Mouse (Mus musculus) forebrain, embryonic 11.5 days (tissue): ENCODE data around the gene Olfr157. TPM values are rescaled to one million over a fixed set of nuclear protein-coding genes. Genes with fewer than 3 reads are reported as not detected.

Experiments
- ATAC-seq: fragments of 200-750 bp; cut with Nextera tagmentation; replicated peaks from 2 replicates; pipeline ENCODE4 v1.8.0; 2017; ENCODE audit warnings: moderate TSS enrichment; ENCODE audit not compliant: low FRiP score
- DNase-seq: peaks from one replicate; pipeline ENCODE4 v3.0.0-alpha.2; 2017; ENCODE audit warnings: low spot score
- H3K27ac ChIP-seq: fragments of 300-500 bp; sonication (generic); 2 replicates; pipeline ENCODE4 v1.5.1; 2014; ENCODE audit warnings: low read depth, low read length
- H3K27me3 ChIP-seq: fragments of 300-500 bp; sonication (generic); 2 replicates; pipeline ENCODE4 v1.6.1; 2014; ENCODE audit warnings: mild to moderate bottlenecking, low read length, mixed read lengths; ENCODE audit not compliant: control insufficient read depth, insufficient read depth
- H3K36me3 ChIP-seq: fragments of 300-500 bp; sonication (generic); 2 replicates; pipeline ENCODE4 v1.6.1; 2014; ENCODE audit warnings: mild to moderate bottlenecking, low read length, moderate library complexity, mixed read lengths; ENCODE audit not compliant: control insufficient read depth, insufficient read depth
- H3K4me1 ChIP-seq: fragments of 300-500 bp; sonication (generic); replicated peaks from 2 replicates; pipeline ENCODE4 v1.6.1; 2014; ENCODE audit warnings: low read length, mixed read lengths; ENCODE audit not compliant: control insufficient read depth, insufficient read depth
- H3K4me2 ChIP-seq: fragments of 300-500 bp; sonication (generic); 2 replicates; pipeline ENCODE4 v1.6.1; 2014; ENCODE audit warnings: low read depth, mild to moderate bottlenecking, low read length, moderate library complexity, mixed read lengths; ENCODE audit not compliant: severe bottlenecking
- H3K4me3 ChIP-seq: fragments of 300-500 bp; sonication (generic); 2 replicates; pipeline ENCODE4 v1.5.1; 2014; ENCODE audit warnings: low read depth, low read length
- H3K9ac ChIP-seq: fragments of 300-500 bp; sonication (generic); 2 replicates; pipeline ENCODE4 v1.6.1; 2014; ENCODE audit warnings: low read length
- H3K9me3 ChIP-seq: fragments of 300-500 bp; sonication (generic); 2 replicates; pipeline ENCODE4 v1.6.1; 2016; ENCODE audit warnings: low read length, mixed read lengths; ENCODE audit not compliant: control insufficient read depth
- WGBS: fragments of 180-500 bp; shearing (Covaris S2); extraction: QIAGEN DNeasy Blood & Tissue Kit; methylation state at CpG from one replicate; pipeline ENCODE4 v1.1.7; 2014; 5-methylcytosine and 5-hydroxymethylcytosine counted together
- polyA plus RNA-seq: library from polyadenylated mRNA; unstranded; fragments of >200 nt; fragmentation: Nextera tagmentation; extraction: Ambion mirVana; gene quantifications from 2 replicates; pipeline ENCODE4 v1.2.1, GENCODE M21; 2014

Olfr157 gene
- not detected in 2 replicates for polyA plus RNA-seq

DNA sequence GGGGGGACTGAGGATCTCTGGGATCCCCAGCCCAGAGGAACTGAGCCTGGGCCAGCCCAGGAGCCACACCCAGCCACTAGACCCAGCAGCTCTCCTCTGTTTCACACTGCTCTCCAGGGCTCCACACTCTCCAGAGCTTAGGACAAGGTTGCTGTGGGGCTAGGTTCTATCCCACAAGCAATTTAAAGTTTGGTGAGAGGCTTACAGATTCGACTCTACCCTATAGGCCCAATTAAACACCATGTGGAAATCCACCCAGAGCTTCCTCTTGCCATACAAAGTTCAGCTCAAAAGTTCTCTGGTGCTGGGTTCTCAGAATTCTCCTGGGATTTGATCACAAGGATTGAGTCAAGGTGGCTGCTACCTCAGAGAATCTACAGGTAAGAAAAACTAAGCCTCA, at the start of gene Olfr157:
Gene Olfr157, minus strand, starts transcription at position 101 of the 400 bp plus-strand sequence.
- DNase-seq (no peak), ATAC-seq (no peak)
- WGBS: 67% methylated on average over 1 of the region's 1 CpGs
- H3K9me3 ChIP-seq: no peaks in the 10 kb centered on the region; the same call in 1 of the 2 replicates
- no peak within 1 kb of the TSS for H3K27ac ChIP-seq
- no peak within 1 kb of the TSS for H3K4me3 ChIP-seq
- no peaks in the 10 kb centered on the region for H3K4me1 ChIP-seq
- no peaks in the 10 kb centered on the region for H3K36me3 ChIP-seq
- H3K27me3 ChIP-seq: no peaks in the 10 kb centered on the region
- no peak within 1 kb of the TSS for H3K9ac ChIP-seq
- H3K4me2 ChIP-seq: no peak within 1 kb of the TSS

- DNase-seq: peak; percentile 60
- WGBS: 32% methylated on average over 4 of the region's 4 CpGs
- H3K4me3 ChIP-seq: no peak overlapping the region
Observed at GRCm38 (mm10) chr4:43884196-43884595, 44.2 kb upstream of the Olfr157 start.

GRCm38 (mm10) chr4:43879566-43879965, 39.6 kb upstream of the Olfr157 start:
- Histone ChIP-seq H3K27ac (no peak overlapping the region), H3K9ac (no peak overlapping the region), H3K4me3 (no peak overlapping the region), H3K4me2 (no peak overlapping the region), H3K9me3 (no peaks in the 10 kb centered on the region), H3K27me3 (no peaks in the 10 kb centered on the region), H3K4me1 (peaks cover 2% of the 10 kb centered on the region; the same call in 1 of the 2 replicates), H3K36me3 (no peaks in the 10 kb centered on the region)
- 84% methylated on average over 6 of the region's 6 CpGs for WGBS
- ATAC-seq (no peak), DNase-seq (no peak)

More at GRCm38 (mm10) chr4:43884196-43884595, 44.2 kb upstream of the Olfr157 start:
- Histone ChIP-seq H3K4me1 (no peaks in the 10 kb centered on the region; the same call in 1 of the 2 replicates), H3K9ac (no peak overlapping the region), H3K27ac (no peak overlapping the region), H3K4me2 (no peak overlapping the region), H3K36me3 (no peaks in the 10 kb centered on the region), H3K27me3 (no peaks in the 10 kb centered on the region), H3K9me3 (no peaks in the 10 kb centered on the region)
- no peak for ATAC-seq

GRCm38 (mm10) chr4:43878121-43878776, 38.2 kb upstream of the Olfr157 start:
- no peak for DNase-seq

DNA sequence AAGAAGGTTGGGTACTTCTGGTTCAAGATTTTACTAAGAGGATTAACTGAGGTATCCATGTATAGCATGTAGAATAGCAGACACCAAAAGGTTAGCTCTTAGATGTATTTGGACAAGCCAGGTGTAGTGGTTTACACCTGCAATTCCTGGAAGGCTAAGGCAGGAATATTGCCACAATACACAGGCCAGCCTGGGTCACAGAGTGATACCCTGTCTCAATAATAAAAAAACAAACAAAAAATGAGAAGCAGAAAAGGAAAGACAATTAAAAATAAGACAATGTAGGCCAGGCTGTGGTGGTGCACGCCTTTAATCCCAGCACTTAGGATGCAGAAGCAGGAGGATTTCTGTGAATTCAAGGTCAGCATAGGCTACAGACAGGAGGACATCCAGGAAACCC, 37.2 kb upstream of the Olfr157 start:
- WGBS: 94% methylated on average over 1 of the region's 1 CpGs
- ATAC-seq: no peak

More at GRCm38 (mm10) chr4:43878121-43878776, 38.2 kb upstream of the Olfr157 start:
- Histone ChIP-seq H3K27ac (no peak overlapping the region), H3K9ac (no peak overlapping the region), H3K27me3 (no peaks in the 10 kb centered on the region), H3K9me3 (no peaks in the 10 kb centered on the region), H3K4me3 (no peak overlapping the region), H3K36me3 (no peaks in the 10 kb centered on the region), H3K4me2 (no peak overlapping the region), H3K4me1 (peaks cover 2% of the 10 kb centered on the region; the same call in 1 of the 2 replicates)
- ATAC-seq: no peak
- WGBS: 38% methylated on average over 5 of the region's 5 CpGs

DNA sequence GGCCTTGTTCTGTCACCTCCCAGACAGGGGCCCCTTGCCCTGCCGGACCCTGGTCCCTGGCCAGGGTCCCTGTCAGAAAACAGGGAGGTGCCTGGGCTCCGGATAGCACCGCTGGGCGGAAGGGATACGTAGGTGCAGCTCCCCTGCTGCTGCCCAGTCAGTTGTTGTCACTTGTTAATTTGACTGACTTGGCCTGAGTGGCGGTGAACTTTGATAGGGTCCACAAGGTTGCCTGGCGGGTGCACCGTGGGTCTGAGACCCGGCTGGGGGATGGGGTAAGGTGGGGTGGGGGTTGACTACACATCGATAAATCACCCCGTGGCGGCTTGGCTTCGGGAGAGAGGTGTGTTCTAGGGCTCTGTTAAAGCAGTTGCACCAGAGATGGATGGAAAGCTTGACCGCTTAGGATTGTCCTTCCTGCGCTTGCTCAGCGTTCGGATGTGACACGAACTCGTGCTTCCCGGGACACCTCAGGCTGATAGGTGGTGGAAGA, 36.0 kb upstream of the Olfr157 start:
- peaks cover 2% of the 10 kb centered on the region; the same call in 1 of the 2 replicates for H3K4me1 ChIP-seq
- H3K27ac ChIP-seq: 0 out of 2 replicates have a peak overlapping the region, but pooled peaks have one; percentile 46
- H3K4me3 ChIP-seq: peak overlapping the region; percentile 90
- no peaks in the 10 kb centered on the region for H3K9me3 ChIP-seq
- H3K27me3 ChIP-seq: no peaks in the 10 kb centered on the region
- no peaks in the 10 kb centered on the region for H3K36me3 ChIP-seq
- H3K4me2 ChIP-seq: peak overlapping the region; percentile 97
- DNase-seq (peak; percentile 60), ATAC-seq (peak; percentile 49)
- under 1% methylated on average over 20 of the region's 20 CpGs for WGBS
- H3K9ac ChIP-seq: peak overlapping the region; percentile 84

More for the DNA sequence above, 37.2 kb upstream of the Olfr157 start:
- Histone ChIP-seq H3K27ac (no peak overlapping the region), H3K9ac (no peak overlapping the region), H3K27me3 (no peaks in the 10 kb centered on the region), H3K4me1 (peaks cover 2% of the 10 kb centered on the region; the same call in 1 of the 2 replicates), H3K9me3 (no peaks in the 10 kb centered on the region), H3K4me2 (no peak overlapping the region), H3K36me3 (no peaks in the 10 kb centered on the region), H3K4me3 (no peak overlapping the region)
- no peak for DNase-seq

- DNase-seq (peak; percentile 95), ATAC-seq (peak; percentile 93)
- H3K9ac ChIP-seq: peak within 1 kb of the TSS; percentile 84
- H3K27ac ChIP-seq: peak within 1 kb of the TSS; percentile 60; the same call in 1 of the 2 replicates
- peak within 1 kb of the TSS; percentile 90 for H3K4me3 ChIP-seq
- under 1% methylated on average over 65 of the region's 73 CpGs for WGBS
- H3K27me3 ChIP-seq: no peaks in the 10 kb centered on the region
- no peaks in the 10 kb centered on the region for H3K36me3 ChIP-seq
- H3K9me3 ChIP-seq: no peaks in the 10 kb centered on the region
- H3K4me2 ChIP-seq: peak within 1 kb of the TSS; percentile 97
- H3K4me1 ChIP-seq: peaks cover 2% of the 10 kb centered on the region; the same call in 1 of the 2 replicates
Observed at GRCm38 (mm10) chr4:43875160-43875918, 35.3 kb upstream of the Olfr157 start, which contains the start of gene Reck. Reck (plus strand) TSS chr4:43875530.

DNA sequence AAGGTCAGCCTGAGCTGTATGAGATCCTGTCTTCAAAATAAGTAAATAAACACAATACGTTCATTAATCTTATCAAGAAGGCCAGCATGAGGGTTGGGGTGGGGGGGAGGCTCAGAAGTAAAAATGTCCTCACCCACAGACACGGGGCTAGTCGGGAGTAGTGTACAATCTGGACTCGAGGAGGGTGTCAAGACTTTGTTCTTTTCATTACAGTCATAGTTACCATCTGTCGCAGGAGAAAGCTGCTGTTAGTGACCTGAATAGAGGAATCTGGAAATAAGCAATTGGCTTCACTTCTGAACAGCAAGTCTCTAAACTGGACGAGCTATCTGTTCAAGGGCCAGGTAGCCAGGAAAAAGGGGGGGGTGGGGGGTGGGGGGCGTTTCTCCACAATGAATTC, 34.5 kb upstream of the Olfr157 start:
- Histone ChIP-seq H3K9me3 (no peaks in the 10 kb centered on the region), H3K9ac (no peak overlapping the region), H3K27ac (no peak overlapping the region), H3K36me3 (no peaks in the 10 kb centered on the region), H3K27me3 (no peaks in the 10 kb centered on the region), H3K4me2 (peak overlapping the region; percentile 97; the same call in 1 of the 2 replicates), H3K4me1 (peaks cover 2% of the 10 kb centered on the region; the same call in 1 of the 2 replicates), H3K4me3 (peak overlapping the region; percentile 90; the same call in 1 of the 2 replicates)
- no peak for DNase-seq
- WGBS: 46% methylated on average over 7 of the region's 7 CpGs
- ATAC-seq: no peak
